Mouse (Mus musculus): Measurements from ENCODE around the gene Slc3a2.
"Not testable (repeated sequence)": the region's sequence is repeated elsewhere in the genome, so short reads cannot be mapped to it uniquely, and the experiment has no call there.

Gene Slc3a2

DNA sequence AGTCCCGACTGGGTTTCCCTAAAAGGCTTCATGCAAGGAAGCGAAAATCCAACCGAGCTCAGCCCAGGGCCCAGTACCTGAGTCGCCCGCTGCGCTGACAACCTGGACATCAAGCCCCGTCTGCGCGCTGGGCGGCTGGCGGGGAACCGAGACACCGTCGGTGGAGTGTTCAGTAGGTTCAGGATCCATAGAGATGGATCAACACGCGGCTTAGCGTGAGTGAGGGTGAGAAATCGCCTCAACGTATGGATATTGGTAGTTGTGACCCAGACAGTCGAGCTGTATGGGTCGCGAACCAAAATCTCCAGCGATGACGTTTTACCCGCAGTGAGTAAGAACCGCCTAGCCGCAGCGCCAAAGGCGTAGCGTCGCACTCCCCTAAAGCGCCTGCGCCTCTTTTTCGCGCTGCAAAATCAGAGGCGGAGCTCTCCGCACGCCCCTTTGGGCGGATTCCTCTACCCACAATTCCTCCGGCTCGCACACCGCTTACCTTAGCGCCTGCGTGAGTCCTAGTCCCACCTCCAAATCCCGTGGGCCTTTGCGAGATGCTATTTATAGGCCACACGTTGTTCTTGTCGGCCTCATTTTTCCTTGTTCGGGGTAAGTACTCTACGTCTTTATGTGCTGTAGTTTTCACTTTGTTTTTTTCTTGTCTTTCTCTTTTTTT, at the start of gene Slc3a2:
TSS of gene Slc3a2 (minus strand) at position 463 of the 667 bp plus-strand sequence.
- peak; percentile 96 for DNase-seq (ENCODE audit: low spot score)

DNA sequence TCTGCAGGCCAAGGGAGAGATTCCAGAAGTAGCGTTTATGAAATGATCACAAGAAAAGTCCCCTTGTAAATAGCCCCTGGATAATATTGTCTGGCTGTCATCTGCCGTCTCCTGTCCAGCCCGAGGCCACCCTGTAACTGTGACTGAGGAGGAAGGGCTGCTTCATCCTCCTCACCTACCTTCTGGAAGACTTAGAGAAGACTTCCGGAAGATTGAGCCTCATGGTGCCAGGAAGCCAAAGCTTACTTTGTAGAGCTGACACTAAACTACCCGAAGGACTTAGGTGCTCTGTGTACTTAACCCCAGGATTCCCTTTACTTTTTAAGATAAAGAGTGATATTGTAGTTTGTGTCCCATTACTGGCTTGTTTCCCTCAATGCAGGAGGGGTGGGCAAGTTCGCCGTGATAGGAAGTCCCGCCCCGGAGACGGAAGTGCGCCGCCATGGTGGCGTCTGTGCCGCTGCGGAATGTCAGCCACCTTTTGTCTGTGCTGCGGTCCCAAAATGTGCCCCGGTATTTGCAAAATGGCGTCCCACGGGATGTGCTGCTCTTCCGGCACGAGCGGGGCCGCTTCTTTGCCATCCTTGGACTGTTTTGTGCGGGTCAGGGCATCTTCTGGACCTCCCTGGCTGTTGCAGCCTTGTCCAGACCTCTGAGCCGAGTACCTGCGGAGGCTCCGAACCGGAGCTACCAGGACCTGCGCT, 47.5 kb upstream of the Slc3a2 start, which contains the start of gene Tmem223:
TSS of gene Tmem223 (plus strand) at position 430 of the 704 bp plus-strand sequence.
- DNase-seq (ENCODE audit: low spot score), result peak; percentile 66

DNA sequence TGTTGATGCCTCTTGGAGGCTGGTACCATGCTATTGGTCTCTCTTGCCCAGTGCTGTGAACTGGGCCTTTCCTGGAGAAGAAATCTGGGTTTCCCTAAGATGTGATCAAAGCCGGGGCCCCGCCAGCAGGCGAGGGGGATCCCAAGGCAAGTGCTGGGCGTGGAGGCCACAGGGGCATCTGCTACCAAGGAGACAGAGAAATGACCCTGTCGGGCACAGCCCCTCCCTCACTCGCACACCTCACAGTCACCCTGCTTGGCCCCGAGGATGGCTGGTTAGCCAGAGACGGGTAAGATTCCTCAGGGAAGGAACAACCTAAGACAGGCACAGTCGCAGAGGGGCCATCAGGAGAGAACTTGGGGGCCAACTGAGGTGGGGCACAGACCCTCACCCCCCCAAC, 42.4 kb upstream of the Slc3a2 start:
- no peak for DNase-seq (ENCODE audit: low spot score)

DNA sequence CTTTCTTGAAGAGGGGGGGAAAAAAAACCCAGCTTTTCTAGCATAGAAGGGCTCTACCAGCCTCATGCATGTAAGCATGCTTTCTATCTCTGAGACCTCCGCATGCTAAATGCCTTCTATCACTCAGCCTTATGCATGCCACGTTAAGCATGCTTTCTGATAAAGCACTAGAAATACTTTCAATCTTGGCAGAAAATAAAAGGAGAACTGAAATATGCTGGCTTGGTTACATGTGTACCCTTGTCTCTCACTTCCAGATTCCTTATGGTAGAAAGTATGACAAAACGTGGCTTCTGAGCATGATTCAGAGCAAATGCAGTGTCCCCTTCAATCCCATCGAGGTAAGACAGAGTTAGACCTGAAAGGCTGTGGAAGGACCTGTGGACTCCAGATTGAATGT, 40.1 kb upstream of the Slc3a2 start:
- DNase-seq (ENCODE audit: low spot score), result no peak

DNA sequence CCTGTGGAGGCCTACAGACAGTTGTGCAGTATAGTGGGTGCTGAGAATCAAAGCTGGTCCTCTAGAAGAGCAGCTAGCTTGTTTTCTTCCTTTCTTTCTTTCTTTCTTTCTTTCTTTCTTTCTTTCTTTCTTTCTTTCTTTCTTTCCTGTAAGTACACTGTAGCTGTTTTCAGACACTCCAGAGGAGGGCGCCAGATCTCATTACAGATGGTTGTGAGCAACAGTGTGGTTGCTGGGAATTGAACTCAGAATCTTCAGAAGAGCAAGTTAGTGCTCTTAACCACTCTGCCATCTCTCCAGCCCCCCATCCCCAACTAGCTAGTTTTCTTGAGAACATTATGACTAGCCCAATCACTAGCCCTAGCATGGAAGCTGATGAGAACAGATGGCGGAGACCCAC, 37.6 kb upstream of the Slc3a2 start:
- DNase-seq (ENCODE audit: low spot score), result no peak

DNA sequence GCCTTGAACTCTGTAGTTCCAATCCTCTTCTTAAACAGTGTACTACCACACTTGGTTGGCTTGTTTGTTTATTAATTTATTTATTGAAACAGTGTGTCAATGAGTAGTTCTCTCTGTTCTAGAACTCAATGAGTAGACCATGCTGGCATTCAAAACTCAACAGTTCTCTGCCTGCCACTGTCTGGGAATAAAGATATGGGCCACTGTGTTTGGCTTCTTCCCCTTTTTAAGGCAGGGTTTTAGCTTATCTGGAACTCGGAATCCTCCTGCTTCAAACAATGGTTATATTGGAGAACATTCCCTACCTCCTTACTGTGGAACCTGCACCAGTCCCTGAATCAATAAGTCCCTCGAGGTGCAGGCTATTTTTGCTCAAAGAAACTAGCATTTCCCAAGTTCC, 35.7 kb upstream of the Slc3a2 start:
- DNase-seq (ENCODE audit: low spot score), result no peak

DNA sequence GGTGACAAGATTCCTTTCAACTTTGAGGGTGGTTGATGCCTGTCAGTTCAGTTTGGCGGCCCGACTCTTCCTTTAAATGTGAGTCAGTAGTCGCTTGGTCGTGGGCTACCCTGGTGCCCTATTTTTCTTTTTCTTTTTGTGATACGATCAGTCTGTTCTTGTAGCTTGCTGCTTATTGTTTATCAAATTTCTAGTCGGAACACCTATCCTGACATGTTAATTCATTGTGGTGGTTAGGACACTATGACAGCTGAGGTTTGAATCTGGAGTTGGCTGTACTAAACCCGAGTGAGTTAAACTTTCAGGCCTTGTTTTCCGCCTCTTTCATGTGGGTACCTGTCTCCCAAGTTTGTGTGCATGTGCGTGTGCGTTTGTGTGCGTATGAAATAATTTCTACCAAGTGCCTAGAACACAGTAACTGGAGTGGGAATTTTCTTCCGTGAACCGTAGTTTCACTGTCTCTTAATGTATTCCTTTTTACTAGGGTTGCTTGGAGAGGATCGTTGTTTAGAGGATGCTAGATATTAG, 34.4 kb upstream of the Slc3a2 start:
- DNase-seq (ENCODE audit: low spot score), result no peak

DNA sequence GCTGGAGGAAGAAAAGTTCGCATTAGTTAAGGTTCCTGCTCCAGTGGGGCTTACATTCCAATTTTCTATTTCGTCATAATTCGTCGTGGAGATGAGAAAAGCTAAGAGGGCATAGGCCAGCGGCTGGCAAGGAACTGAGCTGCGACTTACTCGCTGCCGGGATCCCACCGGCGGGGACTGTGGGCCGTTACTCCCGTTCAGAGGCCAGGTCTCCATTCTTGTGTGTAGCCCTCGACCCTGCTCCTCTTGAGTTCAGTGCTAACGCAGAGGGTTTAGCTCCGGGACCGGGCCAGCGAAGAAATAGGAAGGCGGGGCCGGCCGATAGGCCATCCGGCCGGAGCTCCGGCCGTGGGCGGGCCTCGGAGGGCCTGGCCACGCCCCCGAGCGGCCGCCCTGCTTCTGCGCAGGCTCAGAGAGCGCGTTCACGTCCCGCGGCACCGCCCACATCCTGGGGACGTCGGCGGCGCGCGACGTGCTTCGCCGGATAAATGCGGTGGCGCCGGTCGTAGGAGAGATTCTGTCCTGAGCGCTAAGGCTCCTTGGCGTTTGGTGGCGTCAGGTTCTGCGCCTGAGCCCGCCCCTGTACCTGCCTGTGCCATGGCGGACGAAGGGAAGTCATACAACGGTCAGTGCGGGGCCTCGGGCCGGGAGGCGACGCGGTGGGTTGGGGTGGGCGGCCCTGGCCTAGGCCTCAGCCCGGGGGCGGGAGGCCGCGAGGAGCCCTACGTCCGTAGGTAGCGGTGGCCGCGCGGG, 33.6 kb upstream of the Slc3a2 start, which contains the start of gene Nxf1:
TSS of gene Nxf1 (plus strand) at position 439 of the 753 bp plus-strand sequence.
- peak; percentile 87 for DNase-seq (ENCODE audit: low spot score)

DNA sequence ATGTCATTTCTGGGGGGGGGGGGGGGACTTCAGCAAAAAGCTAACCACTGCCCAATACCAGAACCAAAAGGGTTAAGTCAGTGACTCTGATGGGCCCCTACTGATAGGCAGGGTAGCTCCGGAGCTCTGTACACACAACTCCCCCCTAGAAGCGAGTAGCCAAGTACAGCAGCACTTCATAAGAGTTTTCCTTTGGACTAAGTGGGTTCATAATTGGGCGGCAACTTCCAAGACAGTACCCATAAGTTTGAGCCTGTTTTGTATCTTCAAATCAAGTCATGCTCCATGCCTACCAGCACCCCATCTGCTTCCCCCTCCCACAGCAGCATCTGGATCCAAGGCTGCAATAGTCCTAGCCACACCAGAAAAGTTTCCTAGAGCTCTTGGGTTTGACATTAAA, 32.5 kb upstream of the Slc3a2 start:
- DNase-seq (ENCODE audit: low spot score), result no peak

DNA sequence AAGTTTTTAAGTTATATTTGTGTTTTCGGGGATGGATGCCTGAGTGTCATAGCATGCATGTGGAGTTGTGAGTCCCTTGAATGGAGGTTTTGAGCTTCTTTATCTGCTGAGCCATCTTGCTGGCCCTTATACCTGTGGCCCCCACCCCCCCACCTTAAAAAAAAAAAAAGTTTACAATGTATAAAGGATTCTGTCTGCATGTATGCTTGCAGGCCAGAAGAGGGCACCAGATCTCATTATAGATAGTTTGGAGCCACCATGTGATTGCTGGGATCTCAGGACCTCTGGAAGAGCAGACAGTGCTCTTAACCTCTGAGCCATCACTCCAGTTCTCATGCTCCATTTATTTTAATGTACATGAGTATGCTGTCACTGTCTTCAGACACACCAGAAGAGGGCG, 24.2 kb upstream of the Slc3a2 start:
- no peak for DNase-seq (ENCODE audit: low spot score)

DNA sequence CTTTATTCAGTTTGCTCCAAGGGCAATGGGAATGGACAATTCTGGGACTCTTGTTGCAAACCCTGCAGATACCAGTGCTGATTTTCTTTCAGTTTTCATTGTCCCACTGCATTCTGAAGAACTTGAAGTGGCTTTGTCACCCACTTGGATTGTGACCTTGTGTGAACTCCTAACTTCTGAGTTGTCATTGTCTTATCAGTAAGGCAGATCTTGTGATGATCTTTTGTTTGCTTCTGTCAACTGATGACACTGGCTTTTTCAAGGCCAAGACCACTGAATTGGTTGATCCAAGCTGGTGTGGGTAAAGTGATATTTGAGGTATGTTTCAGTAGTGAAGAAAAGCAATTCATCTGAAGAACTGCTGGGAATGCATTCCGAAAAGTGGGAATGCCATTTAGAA, 22.2 kb upstream of the Slc3a2 start:
- no peak for DNase-seq (ENCODE audit: low spot score)

DNA sequence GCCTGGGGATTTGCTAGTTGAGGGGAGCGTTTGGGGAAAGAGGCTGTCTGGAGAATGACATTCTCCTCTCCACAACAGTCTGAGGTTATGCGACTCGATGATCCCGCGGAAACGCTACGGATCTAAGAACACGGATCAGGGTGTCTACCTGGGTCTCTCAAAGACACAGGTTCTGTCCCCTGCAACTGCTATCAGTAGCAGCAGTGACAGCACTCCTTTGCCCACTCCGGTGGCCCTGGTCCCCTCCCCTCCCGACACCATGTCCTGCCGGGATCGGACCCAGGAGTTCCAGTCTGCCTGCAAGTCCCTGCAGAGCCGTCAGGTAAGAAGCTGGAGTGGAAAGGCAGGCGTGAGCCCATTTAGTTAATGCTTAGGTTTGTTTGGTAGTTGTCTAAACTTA, 19.0 kb upstream of the Slc3a2 start:
- DNase-seq (ENCODE audit: low spot score), result no peak

DNA sequence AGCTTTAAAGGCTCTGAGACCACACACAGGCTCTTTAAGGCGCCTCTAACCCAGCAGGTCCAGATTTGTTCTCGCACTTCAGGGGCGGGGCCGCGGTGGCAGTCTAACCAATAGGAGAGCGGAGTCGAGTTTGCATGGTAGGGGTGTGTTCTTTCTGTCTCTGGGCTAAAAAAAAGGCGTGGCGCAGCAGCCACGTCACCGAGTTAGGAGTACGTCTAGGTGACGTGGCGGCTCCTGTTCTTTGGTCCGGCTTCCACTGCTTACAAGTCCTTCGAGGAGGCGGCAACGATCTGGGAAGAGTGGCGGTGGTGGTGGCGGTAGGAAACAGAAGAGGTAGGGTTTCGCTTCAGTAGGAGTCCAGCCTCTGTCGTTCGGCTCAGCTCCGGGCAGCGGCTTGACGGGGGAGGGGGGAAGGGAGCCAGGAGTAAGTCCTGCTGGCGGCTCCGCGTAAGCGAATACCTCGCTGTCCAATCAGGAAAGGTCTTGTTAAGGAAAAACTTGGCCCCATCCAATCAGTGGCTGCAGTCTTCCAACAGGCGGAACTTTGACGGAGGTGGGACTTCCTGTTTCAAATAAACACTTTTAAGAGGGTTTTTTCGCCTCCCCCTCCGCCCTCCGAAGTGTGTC, 18.2 kb upstream of the Slc3a2 start, which contains the start of gene Stx5a:
TSS of gene Stx5a (plus strand) at position 171 of the 627 bp plus-strand sequence.
- peak; percentile 96 for DNase-seq (ENCODE audit: low spot score)

DNA sequence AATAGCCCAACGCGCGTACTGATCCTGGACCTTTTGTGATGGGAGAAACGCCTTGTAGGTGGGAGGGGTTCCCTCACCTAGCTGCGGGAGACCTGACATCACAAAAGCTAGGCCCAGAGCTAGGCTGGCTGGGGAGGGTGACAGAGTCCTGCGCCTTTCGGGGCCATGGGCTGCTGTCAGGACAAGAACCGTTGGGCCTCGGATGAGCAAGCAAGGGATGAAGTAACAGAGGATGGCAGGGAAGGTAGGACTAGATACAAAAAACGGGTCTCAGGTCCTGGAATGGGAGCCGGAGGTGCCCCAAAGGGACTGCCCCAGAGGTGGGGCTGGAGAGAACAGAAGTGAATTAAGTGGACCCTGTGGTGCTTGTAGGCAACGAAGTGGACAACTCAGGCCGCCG, 17.4 kb upstream of the Slc3a2 start, which contains the start of gene 1700092M07Rik:
TSS of gene 1700092M07Rik (plus strand) at position 116 of the 400 bp plus-strand sequence.
- no peak for DNase-seq (ENCODE audit: low spot score)

DNA sequence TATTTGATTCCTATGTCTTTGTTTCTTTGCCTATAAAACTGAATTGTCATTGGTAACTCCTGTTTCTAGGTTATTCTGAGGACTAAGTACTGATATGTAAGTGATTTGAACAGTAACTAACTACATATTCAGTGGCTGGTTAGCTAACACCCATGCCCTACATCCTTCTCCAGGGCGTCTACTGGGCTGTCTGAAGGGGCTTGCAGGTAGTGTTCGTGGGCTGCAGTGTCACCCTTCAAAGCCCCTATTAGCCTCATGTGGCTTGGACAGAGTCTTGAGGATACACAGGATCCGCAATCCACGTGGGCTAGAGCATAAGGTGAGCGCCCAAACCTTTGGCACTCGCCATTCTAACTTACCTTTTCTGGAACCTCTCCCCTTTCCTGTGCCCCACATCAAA, 16.5 kb upstream of the Slc3a2 start:
- no peak for DNase-seq (ENCODE audit: low spot score)

DNA sequence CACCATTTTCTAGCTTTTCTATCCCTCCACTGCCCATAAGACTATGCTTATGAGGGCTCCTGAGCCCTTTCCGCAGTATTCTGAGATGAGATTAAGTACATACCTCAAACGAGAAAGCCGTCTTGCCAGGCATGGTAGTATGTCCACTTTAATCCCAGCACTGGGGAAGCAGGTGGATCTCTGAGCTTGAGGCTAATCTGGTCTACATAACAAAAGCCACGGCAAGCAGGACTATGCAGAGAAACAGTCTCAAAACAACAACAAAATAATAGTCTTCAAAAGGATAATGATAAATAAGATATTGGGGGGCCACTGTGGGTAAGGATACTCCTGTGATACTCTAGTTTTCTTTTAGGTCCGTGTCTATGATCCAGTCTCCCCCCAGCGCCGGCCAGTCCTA, 15.7 kb upstream of the Slc3a2 start:
- no peak for DNase-seq (ENCODE audit: low spot score)

DNA sequence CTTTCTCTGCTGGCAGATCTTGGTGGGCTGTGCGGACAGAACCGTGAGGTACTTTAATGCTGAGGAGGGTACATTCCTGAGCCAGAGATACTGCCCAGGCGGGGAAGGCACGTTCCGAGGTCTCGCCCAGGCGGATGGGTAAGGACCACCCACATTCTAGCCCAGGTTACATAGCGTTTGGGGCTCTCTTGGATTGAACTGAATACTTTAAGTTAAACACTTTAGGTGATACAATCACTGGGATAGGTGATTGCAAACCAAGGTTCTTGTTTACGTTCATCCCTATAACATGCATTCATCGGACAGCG, 12.9 kb upstream of the Slc3a2 start:
- DNase-seq (ENCODE audit: low spot score), result no peak

DNA sequence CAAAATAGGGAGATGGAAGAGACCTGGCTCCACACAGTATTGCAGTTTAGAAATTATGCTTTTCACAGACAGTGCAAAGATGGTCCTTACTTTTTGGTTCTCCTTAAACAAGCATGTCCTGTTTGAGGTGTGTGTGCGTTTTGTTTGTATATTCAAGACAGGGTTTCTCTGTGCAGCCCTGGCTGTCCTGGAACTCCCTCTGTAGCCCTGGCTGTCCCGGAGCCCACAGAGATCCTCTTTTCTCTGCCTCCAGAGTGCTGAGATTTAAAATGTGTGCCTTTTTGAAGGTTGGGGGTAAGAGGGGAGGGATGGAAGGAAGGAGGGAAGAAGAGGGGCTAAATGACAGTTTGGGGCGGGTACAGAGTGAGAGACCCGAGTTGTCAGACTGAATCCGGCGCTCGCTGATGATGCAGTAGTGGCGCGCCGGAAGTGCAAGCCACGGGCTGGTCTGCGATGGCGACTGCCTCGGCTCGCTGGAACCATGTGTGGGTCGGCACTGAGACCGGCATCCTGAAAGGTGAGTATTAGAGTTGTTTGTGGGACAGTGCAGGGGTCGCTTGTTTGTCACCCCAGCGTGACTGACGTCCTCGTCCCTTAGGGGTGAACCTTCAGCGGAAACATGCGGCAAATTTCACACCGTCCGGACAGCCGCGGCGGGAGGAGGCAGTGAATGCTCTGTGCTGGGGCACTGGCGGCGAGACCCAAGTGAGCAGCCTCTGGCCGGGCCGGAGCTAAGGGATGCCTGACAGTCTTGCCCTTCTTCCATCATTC, 12.4 kb upstream of the Slc3a2 start, which contains the start of gene Wdr74:
TSS of gene Wdr74 (plus strand) at position 439 of the 771 bp plus-strand sequence.
- peak; percentile 83 for DNase-seq (ENCODE audit: low spot score)

DNA sequence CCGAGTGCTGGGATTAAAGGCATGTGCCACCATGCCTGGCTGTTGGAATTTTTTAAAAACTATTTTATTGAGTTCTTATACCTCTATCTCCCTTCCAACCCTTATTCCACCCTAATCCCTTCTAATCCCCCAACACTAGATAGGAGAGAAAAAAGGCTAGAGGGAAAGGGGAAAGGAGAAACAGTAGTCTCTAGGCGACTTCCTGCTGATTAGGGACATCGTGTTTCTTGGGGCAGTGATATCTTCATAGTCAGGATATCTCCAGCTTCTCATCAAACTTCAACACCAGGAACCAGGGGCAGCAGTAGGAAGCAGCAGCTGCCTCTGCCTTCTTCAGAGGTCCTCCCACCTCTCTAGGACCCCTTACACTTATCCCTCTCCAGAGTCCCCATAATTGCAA, 11.2 kb upstream of the Slc3a2 start:
- no peak for DNase-seq (ENCODE audit: low spot score)

DNA sequence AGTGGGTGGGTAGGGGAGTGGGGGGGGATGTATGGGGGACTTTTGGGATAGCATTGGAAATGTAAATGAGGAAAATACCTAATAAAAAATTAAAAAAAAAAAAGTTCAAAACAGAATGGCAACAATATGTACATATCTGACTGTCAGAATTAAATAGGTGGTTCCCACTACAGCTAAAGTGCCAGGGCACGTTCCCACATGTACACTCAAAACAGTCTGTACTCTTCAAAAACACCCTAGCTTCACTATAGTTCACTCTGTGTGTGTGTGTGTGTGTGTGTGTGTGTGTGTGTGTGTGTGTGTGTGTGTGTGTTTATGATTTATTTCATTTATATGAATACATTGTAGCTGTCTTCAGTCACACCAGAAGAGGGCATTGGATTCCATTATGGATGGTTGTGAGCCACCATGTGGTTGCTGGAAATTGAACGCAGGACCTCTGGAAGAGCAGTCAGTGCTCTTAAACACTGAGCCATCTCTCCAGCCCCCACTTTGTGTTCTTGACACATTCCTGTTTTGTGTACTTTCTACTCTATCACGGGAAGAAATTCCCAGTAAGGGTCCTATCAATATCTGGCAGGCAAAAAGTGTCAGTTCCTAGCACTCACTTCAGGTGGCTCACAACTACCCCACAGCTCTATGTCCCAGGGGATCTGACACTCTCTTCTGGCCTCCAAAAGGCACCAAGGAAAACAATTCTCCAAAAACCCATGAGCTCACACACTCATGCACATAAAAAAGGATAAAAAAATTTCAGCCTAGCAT, 5.3 kb upstream of the Slc3a2 start:
- not testable (repeated sequence) for DNase-seq (ENCODE audit: low spot score)

All from left cerebral cortex, adult 11 months (tissue).